In the genomic region with DNA sequence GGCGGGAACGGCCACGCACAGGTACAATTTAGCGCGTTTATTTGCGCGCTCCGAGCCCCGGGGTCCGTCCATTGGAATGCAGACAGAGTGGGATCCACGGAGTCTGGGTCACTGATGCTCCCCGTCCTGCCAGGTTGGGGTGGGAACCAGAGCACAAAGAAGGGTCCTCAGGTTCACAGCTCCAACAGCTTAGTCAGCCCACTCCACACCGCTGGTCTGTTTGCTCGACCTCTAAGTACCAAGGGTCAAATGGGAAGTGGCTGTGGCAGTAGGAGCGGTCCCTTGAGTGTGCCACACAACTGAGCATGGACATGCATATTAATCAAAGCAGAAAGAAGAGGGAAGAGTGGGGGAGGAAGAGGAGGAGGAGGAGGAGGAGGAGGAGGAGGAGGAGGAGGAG, we compare ENCODE assay signal across 10 mouse cellular contexts. TPM values are rescaled to one million over a fixed set of nuclear protein-coding genes. Genes with fewer than 3 reads are reported as not detected.
A peak's percentile ranks its signal among the peaks of the same experiment; 100 is the strongest.
DNase-seq lines count a peak whose midpoint lies in the region; ATAC-seq lines count a peak whose summit lies in the region.
"Had no signal": no experiment of that assay in that cellular context is flagged by ENCODE, and none has a peak within 500 bp of the region (broad histone marks: within the 10 kb centered on the region; RNA-seq: fewer than 3 reads in every experiment).

No protein-coding gene starts in this region.

- H3K4me2 ChIP-seq in lung, embryonic 16.5 days (ENCODE audit: low read depth, low read length), result peak overlapping the region; percentile 90
- H3K4me2 ChIP-seq in intestine, embryonic 14.5 days (ENCODE audit: low read length), result peak overlapping the region; percentile 74
- H3K4me2 ChIP-seq in neural tube, embryonic 15.5 days, result peak overlapping the region; percentile 70

- DNase-seq in embryo, embryonic 10.5 days (ENCODE audit: low spot score), result peak; percentile 3
- DNase-seq in embryo, embryonic 10 days (ENCODE audit: low spot score), result no peak
- DNase-seq in lung, adult 18-20 months, result no peak
- DNase-seq in intestine, embryonic 14.5 days (ENCODE audit: low spot score), result no peak
- DNase-seq in frontal cortex, postnatal 10 days (ENCODE audit: low spot score in 2 of 2), result no peak
- DNase-seq in cerebellum, postnatal 14 days, result no peak

- H3K27ac ChIP-seq in lung, embryonic 16.5 days (ENCODE audit: low read length), result no peak overlapping the region
- no peak overlapping the region for H3K27ac ChIP-seq in intestine, embryonic 14.5 days (ENCODE audit: low read depth)
- 0 out of 2 replicates have a peak overlapping the region, but pooled peaks have one; percentile 58 for H3K27ac ChIP-seq in neural tube, embryonic 15.5 days (replicated peaks)

- ATAC-seq in lung, embryonic 16.5 days (ENCODE audit: low read depth), result no peak; the same call in 1 of the 2 replicates
- ATAC-seq in intestine, embryonic 14.5 days (replicated peaks; ENCODE audit: low FRiP score, low TSS enrichment, low read depth), result no peak
- ATAC-seq in neural tube, embryonic 15.5 days (ENCODE audit: low FRiP score), result peak; percentile 8; the same call in 1 of the 2 replicates
- ATAC-seq: activated CD4-positive, CD25-positive, alpha-beta regulatory T cell, adult 4 months had no signal

- no peak overlapping the region for H3K9ac ChIP-seq in lung, embryonic 16.5 days (ENCODE audit: low read length)
- no peak overlapping the region for H3K9ac ChIP-seq in intestine, embryonic 14.5 days (ENCODE audit: low read length)
- H3K9ac ChIP-seq in neural tube, embryonic 15.5 days (replicated peaks), result 0 out of 2 replicates have a peak overlapping the region, but pooled peaks have one; percentile 32

- WGBS in lung, embryonic 16.5 days, result 8% methylated on average over 12 of the region's 15 CpGs
- WGBS in intestine, embryonic 14.5 days, result 12% methylated on average over 13 of the region's 15 CpGs
- WGBS in neural tube, embryonic 15.5 days, result 25% methylated on average over 14 of the region's 15 CpGs

- H3K36me3 ChIP-seq in lung, embryonic 16.5 days (ENCODE audit: control insufficient read depth, insufficient read depth, low read length), result no peaks in the 10 kb centered on the region
- no peaks in the 10 kb centered on the region for H3K36me3 ChIP-seq in intestine, embryonic 14.5 days (ENCODE audit: control insufficient read depth, insufficient read depth, low read length)
- H3K36me3 ChIP-seq in neural tube, embryonic 15.5 days, result no peaks in the 10 kb centered on the region

- no peaks in the 10 kb centered on the region for H3K4me1 ChIP-seq in lung, embryonic 16.5 days (replicated peaks; ENCODE audit: control insufficient read depth, insufficient read depth, low read length)
- H3K4me1 ChIP-seq in intestine, embryonic 14.5 days (replicated peaks; ENCODE audit: control insufficient read depth, insufficient read depth, low read length), result no peaks in the 10 kb centered on the region
- no peaks in the 10 kb centered on the region for H3K4me1 ChIP-seq in neural tube, embryonic 15.5 days

- H3K27me3 ChIP-seq in lung, embryonic 16.5 days (ENCODE audit: control insufficient read depth, insufficient read depth, low read depth, low read length), result peaks cover 25% of the 10 kb centered on the region
- peaks cover 34% of the 10 kb centered on the region for H3K27me3 ChIP-seq in intestine, embryonic 14.5 days (replicated peaks; ENCODE audit: control insufficient read depth, insufficient read depth, low read length)
- no peaks in the 10 kb centered on the region for H3K27me3 ChIP-seq in neural tube, embryonic 15.5 days (replicated peaks)

- H3K4me3 ChIP-seq in lung, embryonic 16.5 days (ENCODE audit: low read length), result peak overlapping the region; percentile 50
- peak overlapping the region; percentile 38 for H3K4me3 ChIP-seq in intestine, embryonic 14.5 days (ENCODE audit: low read depth, low read length)
- H3K4me3 ChIP-seq in neural tube, embryonic 15.5 days (replicated peaks), result peak overlapping the region; percentile 55

- no peaks in the 10 kb centered on the region for H3K9me3 ChIP-seq in lung, embryonic 16.5 days (ENCODE audit: control insufficient read depth, low read length)
- no peaks in the 10 kb centered on the region for H3K9me3 ChIP-seq in intestine, embryonic 14.5 days (ENCODE audit: control insufficient read depth, low read length)
- no peaks in the 10 kb centered on the region for H3K9me3 ChIP-seq in neural tube, embryonic 15.5 days (replicated peaks)

RNA-seq across cellular contexts. Expression of a gene that starts 0.4 kb away (rescaled TPM):
- not detected in 2 replicates for polyA plus RNA-seq in lung, embryonic 16.5 days (2015; fragmentation: Nextera tagmentation; extraction: Ambion mirVana)
- not detected in 2 replicates for polyA plus RNA-seq in intestine, embryonic 14.5 days (2014; fragmentation: Nextera tagmentation; extraction: Ambion mirVana)
- polyA plus RNA-seq in neural tube, embryonic 15.5 days (2015; fragmentation: Nextera tagmentation; extraction: Ambion mirVana), result 0.57 and 0.95 TPM in 2 replicates
- polyA plus RNA-seq: activated CD4-positive, CD25-positive, alpha-beta regulatory T cell, adult 4 months; large intestine, adult 2 months had no signal

RNA-seq across cellular contexts. Expression of a gene that starts 1.3 kb away (rescaled TPM):
- polyA plus RNA-seq in lung, embryonic 16.5 days (2015; fragmentation: Nextera tagmentation; extraction: Ambion mirVana), result 0.23 and 0.26 TPM in 2 replicates
- 1.1 TPM in 2 replicates for polyA plus RNA-seq in intestine, embryonic 14.5 days (2014; fragmentation: Nextera tagmentation; extraction: Ambion mirVana)
- polyA plus RNA-seq in neural tube, embryonic 15.5 days (2015; fragmentation: Nextera tagmentation; extraction: Ambion mirVana), result 11.8 and 14.4 TPM in 2 replicates
- polyA plus RNA-seq: activated CD4-positive, CD25-positive, alpha-beta regulatory T cell, adult 4 months; large intestine, adult 2 months had no signal
